Mouse (Mus musculus) ES-E14 (cell line): Measurements from ENCODE around the gene St6galnac5. TPM values are rescaled to one million over a fixed set of nuclear protein-coding genes. Genes with fewer than 3 reads are reported as not detected.

Experiments used
- DNase-seq: peaks from one replicate; pipeline ENCODE4 v3.0.0-alpha.2; 2013; ENCODE audit warnings: low read depth, low spot score
- H3K27ac ChIP-seq: 2 replicates; pipeline ENCODE4 v1.5.1; 2012; ENCODE audit warnings: low read depth, mild to moderate bottlenecking, low read length, moderate library complexity, mixed read lengths; ENCODE audit not compliant: poor library complexity, insufficient read depth, severe bottlenecking
- H3K36me3 ChIP-seq: 2 replicates; pipeline ENCODE4 v1.6.1; 2012; ENCODE audit warnings: mild to moderate bottlenecking, low read length, moderate library complexity, mixed read lengths; ENCODE audit not compliant: control insufficient read depth, poor library complexity, insufficient read depth, severe bottlenecking
- H3K4me1 ChIP-seq, 2 experiments: fragments of 150-350 bp in 1 of 2; sonication (generic) in 1 of 2; 2 replicates each; pipeline ENCODE4 v1.6.1; 2012; ENCODE audit warnings: low read length in 2 of 2, mild to moderate bottlenecking in 1 of 2, mixed read lengths in 1 of 2; ENCODE audit not compliant: control insufficient read depth in 2 of 2, insufficient read depth in 2 of 2, poor library complexity in 1 of 2
- H3K4me3 ChIP-seq, 2 experiments: fragments of 150-350 bp in 1 of 2; sonication (generic) in 1 of 2; 2 replicates each; pipeline ENCODE4 v1.5.1; 2012; ENCODE audit warnings: low read length in 2 of 2, low read depth in 1 of 2, mild to moderate bottlenecking in 1 of 2, mixed read lengths in 1 of 2; ENCODE audit not compliant: insufficient read depth in 1 of 2, poor library complexity in 1 of 2, severe bottlenecking in 1 of 2
- H3K9ac ChIP-seq: 2 replicates; pipeline ENCODE4 v1.6.1; 2012; ENCODE audit warnings: low read depth, mild to moderate bottlenecking, low read length, mixed read lengths; ENCODE audit not compliant: poor library complexity, insufficient read depth, severe bottlenecking
- H3K9me3 ChIP-seq: fragments of 150-350 bp; sonication (generic); 2 replicates; pipeline ENCODE4 v1.6.1; 2012; ENCODE audit warnings: low read depth, mild to moderate bottlenecking, low read length; ENCODE audit not compliant: control insufficient read depth, insufficient read depth
- CHD2 ChIP-seq: IDR thresholded peaks from 2 replicates; pipeline ENCODE4 v1.6.1; 2014; ENCODE audit warnings: mild to moderate bottlenecking, low read depth, low read length, inconsistent platforms
- HCFC1 ChIP-seq: IDR thresholded peaks from 2 replicates; pipeline ENCODE4 v1.6.1; 2012; ENCODE audit warnings: low read length, inconsistent platforms, borderline replicate concordance; ENCODE audit not compliant: insufficient read depth
- MAFK ChIP-seq: IDR thresholded peaks from 2 replicates; pipeline ENCODE4 v1.6.1; 2014; ENCODE audit warnings: mild to moderate bottlenecking, low read depth, low read length, inconsistent platforms; ENCODE audit not compliant: insufficient read depth
- ZC3H11A ChIP-seq: IDR thresholded peaks from 2 replicates; pipeline ENCODE4 v1.6.1; 2012; ENCODE audit warnings: low read depth, mild to moderate bottlenecking, inconsistent platforms, low read length, borderline replicate concordance
- ZNF384 ChIP-seq: IDR thresholded peaks from 2 replicates; pipeline ENCODE4 v1.6.1; 2012; ENCODE audit warnings: low read depth, low read length, inconsistent platforms
- in situ Hi-C, 2 experiments: fragments of 600-800 bp; cut with MboI; formaldehyde crosslinking; loops; one replicate each; pipeline ENCODE4 v1.15.1; 2025; ENCODE audit warnings: low sequenced_read_pairs in 2 of 2, inconsistent platforms in 1 of 2; ENCODE audit not compliant: unreplicated experiment in 2 of 2
- total RNA-seq: library from RNA; depleted of rRNA; stranded (reverse); fragments of 300-350 nt; gene quantifications from 2 replicates; pipeline ENCODE4 v1.2.3, GENCODE M21; 2012

The St6galnac5 gene
- total RNA-seq, 1 experiment: 0.27 TPM

DNA sequence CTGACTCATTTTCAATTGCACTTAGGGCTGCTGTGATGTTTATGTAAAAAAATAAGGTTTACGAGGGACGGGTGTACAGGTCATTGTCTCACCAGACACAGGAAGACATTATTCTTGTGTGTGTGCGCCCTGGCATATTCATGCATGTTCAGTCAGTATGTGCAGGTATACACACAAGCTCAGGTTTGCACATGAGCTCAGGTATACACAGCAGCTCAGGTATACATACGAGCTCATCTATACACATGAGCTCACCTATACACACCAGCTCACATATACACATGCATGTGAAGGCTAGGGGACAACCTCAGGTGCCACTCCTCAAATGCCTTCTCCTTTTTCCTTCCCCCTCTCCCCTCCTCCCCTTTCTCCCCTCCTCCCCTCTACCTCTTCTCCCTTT, 120.6 kb downstream of the St6galnac5 start:
- Histone ChIP-seq H3K9ac (no peak overlapping the region), H3K4me1 (no peaks in the 10 kb centered on the region), H3K36me3 (no peaks in the 10 kb centered on the region), H3K27ac (no peak overlapping the region), H3K4me3 (no peak overlapping the region), H3K9me3 (no peaks in the 10 kb centered on the region)
- TF ChIP-seq CHD2 (no peak), ZNF384 (no peak), HCFC1 (no peak), ZC3H11A (no peak), MAFK (no peak)
- in situ Hi-C loops: no loop called here
- no peak for DNase-seq

DNA sequence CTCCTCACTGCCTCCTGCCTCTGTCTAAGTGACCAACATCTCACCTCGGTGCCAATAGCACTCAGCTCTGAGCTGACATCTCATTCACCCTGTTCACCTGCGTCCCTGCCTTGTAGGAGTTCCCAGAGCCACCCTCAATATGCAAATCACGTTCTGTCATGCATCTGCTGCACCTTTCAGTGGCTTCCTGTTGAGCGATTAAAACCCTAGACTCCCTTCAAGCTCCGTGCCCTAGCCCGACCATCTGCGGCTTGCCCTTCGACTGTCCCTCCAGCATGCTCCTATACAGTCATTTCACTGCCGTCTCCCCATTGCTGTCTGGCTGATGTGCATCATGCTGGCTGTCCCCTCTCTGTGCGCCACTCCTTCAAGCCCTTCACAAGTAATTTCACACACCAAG, 126.0 kb downstream of the St6galnac5 start:
- in situ Hi-C loops: no loop called here
- H3K4me3 ChIP-seq: no peak overlapping the region
- H3K27ac ChIP-seq: no peak overlapping the region
- DNase-seq: no peak
- H3K9me3 ChIP-seq: no peaks in the 10 kb centered on the region
- no peak overlapping the region for H3K9ac ChIP-seq
- no peaks in the 10 kb centered on the region for H3K4me1 ChIP-seq
- no peaks in the 10 kb centered on the region for H3K36me3 ChIP-seq
- TF ChIP-seq CHD2 (no peak), ZC3H11A (no peak), ZNF384 (no peak), MAFK (no peak), HCFC1 (no peak)

GRCm38 (mm10) chr3:152855006-152855614, 126.9 kb downstream of the St6galnac5 start:
- Histone ChIP-seq H3K27ac (no peak overlapping the region), H3K4me1 (no peaks in the 10 kb centered on the region), H3K36me3 (no peaks in the 10 kb centered on the region), H3K9me3 (no peaks in the 10 kb centered on the region), H3K9ac (no peak overlapping the region), H3K4me3 (no peak overlapping the region)
- in situ Hi-C loops: no loop called here
- no peak for TF ChIP-seq CHD2
- TF ChIP-seq ZC3H11A: no peak
- no peak for TF ChIP-seq ZNF384
- TF ChIP-seq MAFK: no peak
- TF ChIP-seq HCFC1: no peak
- DNase-seq: no peak

GRCm38 (mm10) chr3:152843925-152844324, 138.1 kb downstream of the St6galnac5 start:
- Histone ChIP-seq H3K4me1 (no peaks in the 10 kb centered on the region), H3K36me3 (no peaks in the 10 kb centered on the region), H3K9me3 (no peaks in the 10 kb centered on the region), H3K27ac (no peak overlapping the region), H3K4me3 (no peak overlapping the region), H3K9ac (no peak overlapping the region)
- in situ Hi-C loops: no loop called here
- DNase-seq: no peak
- TF ChIP-seq MAFK: no peak
- TF ChIP-seq CHD2: no peak
- no peak for TF ChIP-seq ZNF384
- TF ChIP-seq ZC3H11A: no peak
- no peak for TF ChIP-seq HCFC1
